Mouse (Mus musculus) midbrain, postnatal 0 days (tissue): ENCODE measurements around the gene Gm49378. TPM values are rescaled to one million over a fixed set of nuclear protein-coding genes. Genes with fewer than 3 reads are reported as not detected.
A peak's percentile ranks its signal among the peaks of the same experiment; 100 is the strongest.

Source experiments
- ATAC-seq: fragments of 200-750 bp; cut with Nextera tagmentation; 2 replicates; pipeline ENCODE4 v1.8.0; 2017; ENCODE audit warnings: moderate number of reproducible peaks, mild to moderate bottlenecking, moderate TSS enrichment, moderate library complexity; ENCODE audit not compliant: low FRiP score
- DNase-seq: peaks from one replicate; pipeline ENCODE4 v3.0.0-alpha.2; 2015; ENCODE audit warnings: low spot score
- H3K27ac ChIP-seq: fragments of 300-500 bp; sonication (generic); 2 replicates; pipeline ENCODE4 v1.5.1; 2014; ENCODE audit warnings: low read depth, mild to moderate bottlenecking, low read length, mixed read lengths
- H3K27me3 ChIP-seq: fragments of 300-500 bp; sonication (generic); 2 replicates; pipeline ENCODE4 v1.6.1; 2014; ENCODE audit warnings: low read length, control low read depth, mixed read lengths; ENCODE audit not compliant: insufficient read depth
- H3K36me3 ChIP-seq: fragments of 300-500 bp; sonication (generic); 2 replicates; pipeline ENCODE4 v1.6.1; 2014; ENCODE audit warnings: low read length, control low read depth, mixed read lengths; ENCODE audit not compliant: insufficient read depth
- H3K4me1 ChIP-seq: fragments of 300-500 bp; sonication (generic); 2 replicates; pipeline ENCODE4 v1.6.1; 2014; ENCODE audit warnings: mild to moderate bottlenecking, control low read depth, antibody characterized with exemption, low read length, mixed read lengths; ENCODE audit not compliant: insufficient read depth
- H3K4me2 ChIP-seq: fragments of 300-500 bp; sonication (generic); 2 replicates; pipeline ENCODE4 v1.6.1; 2014; ENCODE audit warnings: low read depth, mild to moderate bottlenecking, low read length, mixed read lengths; ENCODE audit not compliant: poor library complexity, severe bottlenecking
- H3K4me3 ChIP-seq: fragments of 300-500 bp; sonication (generic); 2 replicates; pipeline ENCODE4 v1.5.1; 2014; ENCODE audit warnings: low read depth, mild to moderate bottlenecking, low read length, moderate library complexity
- H3K9ac ChIP-seq: fragments of 300-500 bp; sonication (generic); replicated peaks from 2 replicates; pipeline ENCODE4 v1.6.1; 2014; ENCODE audit warnings: mild to moderate bottlenecking, low read length, moderate library complexity, mixed read lengths; ENCODE audit not compliant: poor library complexity, severe bottlenecking
- H3K9me3 ChIP-seq: fragments of 300-500 bp; sonication (generic); 2 replicates; pipeline ENCODE4 v1.6.1; 2016; ENCODE audit warnings: low read length, control low read depth
- CTCF ChIP-seq: IDR thresholded peaks from 2 replicates; pipeline ENCODE4 v1.5.1; 2016; ENCODE audit warnings: antibody characterized with exemption, mild to moderate bottlenecking
- WGBS: fragments of 180-500 bp; shearing (Covaris S2); extraction: QIAGEN DNeasy Blood & Tissue Kit; methylation state at CpG from one replicate; pipeline ENCODE4 v1.1.7; 2014; 5-methylcytosine and 5-hydroxymethylcytosine counted together
- polyA plus RNA-seq: library from polyadenylated mRNA; unstranded; fragments of >200 nt; fragmentation: Nextera tagmentation; extraction: Ambion mirVana; gene quantifications from 2 replicates; pipeline ENCODE4 v1.2.1, GENCODE M21; 2015
- total RNA-seq: library from RNA; depleted of rRNA; stranded (reverse); fragments of >200 nt; gene quantifications from 2 replicates; pipeline ENCODE4 v1.2.3, GENCODE M21; 2014

Gene Gm49378
- total and polyA plus RNA-seq, 2 experiments from 2014 or later, result 2.8 to 6.7 TPM

- Histone ChIP-seq H3K9ac (peak within 1 kb of the TSS; percentile 90), H3K36me3 (peaks cover 13% of the 10 kb centered on the region; the same call in 1 of the 2 replicates), H3K4me1 (no peaks in the 10 kb centered on the region; the same call in 1 of the 2 replicates), H3K4me2 (peak within 1 kb of the TSS; percentile 81), H3K9me3 (no peaks in the 10 kb centered on the region), H3K27ac (peak within 1 kb of the TSS; percentile 94), H3K4me3 (peak within 1 kb of the TSS; percentile 58), H3K27me3 (no peaks in the 10 kb centered on the region)
- ATAC-seq, result peak; percentile 95
- 1% methylated on average over 38 of the region's 38 CpGs for WGBS
- TF ChIP-seq CTCF, result no peak
- peak; percentile 98 for DNase-seq
Observed at GRCm38 (mm10) chr14:55671833-55672740, 34.4 kb upstream of the Gm49378 start, which contains the start of the genes Gmpr2 and Nedd8. TSS of gene Gmpr2 (plus strand) at chr14:55671941. TSS of gene Nedd8 (minus strand) at chr14:55672124.

- peak; percentile 24 for TF ChIP-seq CTCF
- peak overlapping the region; percentile 81 for H3K4me2 ChIP-seq
- DNase-seq (peak; percentile 53), ATAC-seq (peak; percentile 61)
- H3K9me3 ChIP-seq, result no peaks in the 10 kb centered on the region
- H3K9ac ChIP-seq, result peak overlapping the region; percentile 90
- H3K27ac ChIP-seq, result peak overlapping the region; percentile 94
- 0% methylated on average over 12 of the region's 12 CpGs for WGBS
- H3K27me3 ChIP-seq, result no peaks in the 10 kb centered on the region
- H3K4me1 ChIP-seq, result no peaks in the 10 kb centered on the region; the same call in 1 of the 2 replicates
- H3K36me3 ChIP-seq, result peaks cover 11% of the 10 kb centered on the region; the same call in 1 of the 2 replicates
- H3K4me3 ChIP-seq, result peak overlapping the region; percentile 58
Observed at GRCm38 (mm10) chr14:55671486-55671832, 33.8 kb upstream of the Gm49378 start.

GRCm38 (mm10) chr14:55660636-55661035 is 22.9 kb upstream of the Gm49378 start:
- H3K9ac ChIP-seq, result no peak overlapping the region

GRCm38 (mm10) chr14:55659960-55660573 is 22.4 kb upstream of the Gm49378 start, which contains the start of gene Mdp1:
TSS of gene Mdp1 (minus strand) at chr14:55660508.
- H3K4me2 ChIP-seq, result peak within 1 kb of the TSS; percentile 67
- H3K27ac ChIP-seq, result peak within 1 kb of the TSS; percentile 80
- no peaks in the 10 kb centered on the region for H3K4me1 ChIP-seq
- no peaks in the 10 kb centered on the region for H3K27me3 ChIP-seq
- H3K9ac ChIP-seq, result peak within 1 kb of the TSS; percentile 74
- TF ChIP-seq CTCF, result peak; percentile 72
- peak; percentile 94 for ATAC-seq
- WGBS, result under 1% methylated on average over 39 of the region's 39 CpGs
- H3K36me3 ChIP-seq, result peaks cover 17% of the 10 kb centered on the region; the same call in 1 of the 2 replicates
- peak; percentile 95 for DNase-seq
- H3K9me3 ChIP-seq, result no peaks in the 10 kb centered on the region
- H3K4me3 ChIP-seq, result peak within 1 kb of the TSS; percentile 66

More at GRCm38 (mm10) chr14:55660636-55661035, 22.9 kb upstream of the Gm49378 start:
- no peaks in the 10 kb centered on the region for H3K4me1 ChIP-seq
- no peak overlapping the region for H3K27ac ChIP-seq
- 32% methylated on average over 2 of the region's 2 CpGs for WGBS
- no peaks in the 10 kb centered on the region for H3K9me3 ChIP-seq
- H3K36me3 ChIP-seq, result peaks cover 17% of the 10 kb centered on the region; the same call in 1 of the 2 replicates
- no peak for ATAC-seq
- peak overlapping the region; percentile 67 for H3K4me2 ChIP-seq
- no peaks in the 10 kb centered on the region for H3K27me3 ChIP-seq
- TF ChIP-seq CTCF, result no peak
- DNase-seq, result no peak
- H3K4me3 ChIP-seq, result peak overlapping the region; percentile 66; the same call in 1 of the 2 replicates

GRCm38 (mm10) chr14:55658011-55658410 is 20.3 kb upstream of the Gm49378 start:
- ATAC-seq (no peak), DNase-seq (no peak)
- Histone ChIP-seq H3K9ac (no peak overlapping the region), H3K36me3 (peaks cover 14% of the 10 kb centered on the region; the same call in 1 of the 2 replicates), H3K9me3 (no peaks in the 10 kb centered on the region), H3K4me1 (no peaks in the 10 kb centered on the region), H3K4me2 (no peak overlapping the region), H3K27ac (no peak overlapping the region), H3K4me3 (no peak overlapping the region), H3K27me3 (no peaks in the 10 kb centered on the region)
- TF ChIP-seq CTCF, result no peak
- WGBS, result 94% methylated on average over 5 of the region's 5 CpGs
